Mouse (Mus musculus) embryonic facial prominence, embryonic 11.5 days (tissue): ENCODE data around the gene Guca2b. TPM values are rescaled to one million over a fixed set of nuclear protein-coding genes. Genes with fewer than 3 reads are reported as not detected.

Source experiments
- ATAC-seq: fragments of 200-750 bp; cut with Nextera tagmentation; replicated peaks from 2 replicates; pipeline ENCODE4 v1.8.0; 2017; ENCODE audit warnings: low read depth; ENCODE audit not compliant: insufficient number of reproducible peaks, low FRiP score, low TSS enrichment
- DNase-seq: peaks from one replicate; pipeline ENCODE4 v3.0.0-alpha.2; 2015; ENCODE audit warnings: low spot score
- H3K27ac ChIP-seq: fragments of 300-500 bp; sonication (generic); replicated peaks from 2 replicates; pipeline ENCODE4 v1.5.1; 2014; ENCODE audit warnings: mild to moderate bottlenecking, low read depth, low read length, control low read depth
- H3K27me3 ChIP-seq: fragments of 300-500 bp; sonication (generic); 2 replicates; pipeline ENCODE4 v1.6.1; 2014; ENCODE audit warnings: mild to moderate bottlenecking, low read length, moderate library complexity, mixed read lengths; ENCODE audit not compliant: control insufficient read depth, insufficient read depth
- H3K36me3 ChIP-seq: fragments of 300-500 bp; sonication (generic); replicated peaks from 2 replicates; pipeline ENCODE4 v1.6.1; 2014; ENCODE audit warnings: low read depth, mild to moderate bottlenecking, low read length, moderate library complexity, mixed read lengths; ENCODE audit not compliant: control insufficient read depth, insufficient read depth
- H3K4me1 ChIP-seq: fragments of 300-500 bp; sonication (generic); 2 replicates; pipeline ENCODE4 v1.6.1; 2014; ENCODE audit warnings: low read length, mixed read lengths; ENCODE audit not compliant: control insufficient read depth, insufficient read depth
- H3K4me2 ChIP-seq: fragments of 300-500 bp; sonication (generic); 2 replicates; pipeline ENCODE4 v1.6.1; 2014; ENCODE audit warnings: low read depth, mild to moderate bottlenecking, control low read depth, low read length, moderate library complexity
- H3K4me3 ChIP-seq: fragments of 300-500 bp; sonication (generic); 2 replicates; pipeline ENCODE4 v1.5.1; 2014; ENCODE audit warnings: low read depth, low read length, control low read depth
- H3K9ac ChIP-seq: fragments of 300-500 bp; sonication (generic); replicated peaks from 2 replicates; pipeline ENCODE4 v1.6.1; 2014; ENCODE audit warnings: mild to moderate bottlenecking, control low read depth, low read length
- H3K9me3 ChIP-seq: fragments of 300-500 bp; sonication (generic); replicated peaks from 2 replicates; pipeline ENCODE4 v1.6.1; 2016; ENCODE audit warnings: mild to moderate bottlenecking, low read length, inconsistent platforms, mixed read lengths; ENCODE audit not compliant: control insufficient read depth
- WGBS: fragments of 180-500 bp; shearing (Covaris S2); extraction: QIAGEN DNeasy Blood & Tissue Kit; methylation state at CpG from one replicate; pipeline ENCODE4 v1.1.7; 2014; 5-methylcytosine and 5-hydroxymethylcytosine counted together
- polyA plus RNA-seq: library from polyadenylated mRNA; unstranded; fragments of >200 nt; fragmentation: Nextera tagmentation; extraction: Ambion mirVana; gene quantifications from 2 replicates; pipeline ENCODE4 v1.2.1, GENCODE M21; 2014

Gene Guca2b
- polyA plus RNA-seq, 1 experiment from 2014 or later: not detected

GRCm38 (mm10) chr4:119672685-119673084 is 13.9 kb upstream of the Guca2b start:
- Histone ChIP-seq H3K4me3 (no peak overlapping the region), H3K4me2 (no peak overlapping the region), H3K4me1 (no peaks in the 10 kb centered on the region), H3K27me3 (no peaks in the 10 kb centered on the region), H3K36me3 (no peaks in the 10 kb centered on the region), H3K27ac (no peak overlapping the region), H3K9ac (no peak overlapping the region), H3K9me3 (no peaks in the 10 kb centered on the region)
- DNase-seq (no peak), ATAC-seq (no peak)
- WGBS: 26% methylated on average over 5 of the region's 5 CpGs

GRCm38 (mm10) chr4:119671164-119671563 is 12.4 kb upstream of the Guca2b start:
- Histone ChIP-seq H3K4me3 (no peak overlapping the region), H3K9me3 (no peaks in the 10 kb centered on the region), H3K4me1 (no peaks in the 10 kb centered on the region), H3K4me2 (no peak overlapping the region), H3K27ac (no peak overlapping the region), H3K9ac (no peak overlapping the region), H3K27me3 (no peaks in the 10 kb centered on the region), H3K36me3 (no peaks in the 10 kb centered on the region)
- DNase-seq (no peak), ATAC-seq (no peak)
- WGBS: 92% methylated on average over 9 of the region's 9 CpGs

DNA sequence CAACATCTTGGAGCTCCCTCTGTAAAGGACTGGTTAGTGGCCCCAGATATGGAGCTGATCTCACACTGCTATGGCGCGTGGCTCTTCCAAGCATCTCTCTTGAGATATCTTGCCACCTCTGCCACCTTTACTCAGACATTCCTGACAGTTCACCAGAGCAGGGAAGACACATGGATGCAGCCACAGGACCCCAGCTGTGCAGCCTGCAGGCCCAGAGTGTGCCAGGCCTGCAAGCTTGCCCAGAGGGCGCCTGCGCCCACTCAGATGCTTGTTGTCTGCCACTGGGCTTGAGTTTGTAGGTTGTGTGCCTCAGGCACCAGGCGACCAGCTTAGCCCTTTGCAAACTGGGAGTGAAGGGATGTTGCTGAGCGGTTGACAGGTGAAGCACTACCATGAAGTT is 12.0 kb upstream of the Guca2b start:
- Histone ChIP-seq H3K4me1 (no peaks in the 10 kb centered on the region), H3K27ac (no peak overlapping the region), H3K9me3 (no peaks in the 10 kb centered on the region), H3K4me2 (no peak overlapping the region), H3K9ac (no peak overlapping the region), H3K4me3 (no peak overlapping the region), H3K36me3 (no peaks in the 10 kb centered on the region), H3K27me3 (no peaks in the 10 kb centered on the region)
- WGBS: 88% methylated on average over 6 of the region's 6 CpGs
- DNase-seq (no peak), ATAC-seq (no peak)

DNA sequence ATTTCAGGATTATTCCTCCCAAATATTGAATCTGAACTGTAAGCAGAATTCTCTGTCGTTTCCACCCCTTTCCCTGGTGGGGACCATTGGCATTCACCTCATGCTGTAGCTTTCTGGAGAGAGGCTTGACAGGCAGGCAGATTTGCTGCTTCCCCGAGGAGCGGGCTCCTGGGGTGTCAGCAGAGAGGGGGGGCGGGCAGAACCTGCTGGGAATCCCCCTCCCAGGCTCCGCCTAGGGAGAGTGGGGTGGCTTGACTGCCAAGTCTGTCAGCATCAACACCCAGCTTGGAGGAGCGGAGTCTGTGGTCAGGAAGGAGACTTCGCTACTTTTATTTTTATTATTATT is 11.4 kb upstream of the Guca2b start:
- ATAC-seq (no peak), DNase-seq (no peak)
- Histone ChIP-seq H3K9me3 (no peaks in the 10 kb centered on the region), H3K9ac (no peak overlapping the region), H3K27ac (no peak overlapping the region), H3K27me3 (no peaks in the 10 kb centered on the region), H3K4me3 (no peak overlapping the region), H3K4me1 (no peaks in the 10 kb centered on the region), H3K4me2 (no peak overlapping the region), H3K36me3 (no peaks in the 10 kb centered on the region)
- WGBS: 46% methylated on average over 7 of the region's 7 CpGs

- Histone ChIP-seq H3K9me3 (no peaks in the 10 kb centered on the region), H3K9ac (no peak overlapping the region), H3K27ac (no peak overlapping the region), H3K27me3 (no peaks in the 10 kb centered on the region), H3K4me1 (no peaks in the 10 kb centered on the region), H3K4me2 (no peak overlapping the region), H3K36me3 (no peaks in the 10 kb centered on the region), H3K4me3 (no peak overlapping the region)
- ATAC-seq (no peak), DNase-seq (no peak)
- WGBS: 67% methylated on average over 10 of the region's 10 CpGs
Observed at GRCm38 (mm10) chr4:119669356-119670209, 10.8 kb upstream of the Guca2b start.

GRCm38 (mm10) chr4:119668596-119668995 is 9.8 kb upstream of the Guca2b start:
- Histone ChIP-seq H3K27me3 (no peaks in the 10 kb centered on the region), H3K4me3 (no peak overlapping the region), H3K9me3 (no peaks in the 10 kb centered on the region), H3K4me1 (no peaks in the 10 kb centered on the region), H3K9ac (no peak overlapping the region), H3K4me2 (no peak overlapping the region), H3K36me3 (no peaks in the 10 kb centered on the region), H3K27ac (no peak overlapping the region)
- WGBS: 70% methylated on average over 4 of the region's 4 CpGs
- DNase-seq: no peak
- no peak for ATAC-seq

GRCm38 (mm10) chr4:119668185-119668584 is 9.4 kb upstream of the Guca2b start:
- ATAC-seq (no peak), DNase-seq (no peak)
- Histone ChIP-seq H3K4me2 (no peak overlapping the region), H3K27ac (no peak overlapping the region), H3K9me3 (no peaks in the 10 kb centered on the region), H3K4me1 (no peaks in the 10 kb centered on the region), H3K9ac (no peak overlapping the region), H3K36me3 (no peaks in the 10 kb centered on the region), H3K27me3 (no peaks in the 10 kb centered on the region), H3K4me3 (no peak overlapping the region)
- WGBS: 84% methylated on average over 3 of the region's 3 CpGs

DNA sequence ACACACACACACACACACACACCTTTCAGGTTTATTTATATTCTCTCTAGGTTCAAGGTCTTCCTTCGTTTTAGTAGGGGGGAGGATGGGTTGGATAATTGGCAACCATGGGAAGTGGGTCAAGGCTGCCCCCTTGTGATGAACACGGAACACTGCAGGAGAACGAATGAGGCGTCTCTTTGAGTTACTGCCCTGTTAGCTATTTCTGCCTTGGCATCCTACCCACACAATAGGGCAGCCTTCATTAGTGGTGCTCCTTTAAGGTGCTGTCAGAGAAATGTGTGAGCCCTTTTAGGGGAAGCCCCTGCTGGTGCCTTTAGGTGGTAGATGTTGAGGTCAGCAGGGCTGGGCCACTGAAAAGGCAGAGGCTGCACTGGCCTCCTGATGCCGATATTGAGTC is 8.7 kb upstream of the Guca2b start:
- Histone ChIP-seq H3K4me1 (no peaks in the 10 kb centered on the region), H3K9ac (no peak overlapping the region), H3K4me3 (no peak overlapping the region), H3K36me3 (no peaks in the 10 kb centered on the region), H3K9me3 (no peaks in the 10 kb centered on the region), H3K4me2 (no peak overlapping the region), H3K27ac (no peak overlapping the region), H3K27me3 (no peaks in the 10 kb centered on the region)
- 23% methylated on average over 5 of the region's 5 CpGs for WGBS
- DNase-seq (peak; percentile 59), ATAC-seq (no peak)
